Mouse (Mus musculus) bone marrow, adult 2 months (tissue): ENCODE data around the gene Ccnl2. TPM values are rescaled to one million over a fixed set of nuclear protein-coding genes. Genes with fewer than 3 reads are reported as not detected.

Source experiments
- H3K27ac ChIP-seq: fragments of 200-500 bp; 2 replicates; pipeline ENCODE4 v1.5.1; 2012; ENCODE audit warnings: low read depth, mild to moderate bottlenecking, control low read depth, inconsistent platforms, low read length; ENCODE audit not compliant: control insufficient read depth, poor library complexity, insufficient read depth
- H3K4me1 ChIP-seq: fragments of 200-500 bp; 2 replicates; pipeline ENCODE4 v1.6.1; 2011; ENCODE audit warnings: low read length; ENCODE audit not compliant: control insufficient read depth, insufficient read depth
- H3K4me3 ChIP-seq: fragments of 200-500 bp; replicated peaks from 2 replicates; pipeline ENCODE3; 2011; ENCODE audit warnings: mild to moderate bottlenecking, low read depth, low read length, control low read depth; ENCODE audit not compliant: control insufficient read depth
- CTCF ChIP-seq: fragments of 200-500 bp; IDR thresholded peaks from 2 replicates; pipeline ENCODE4 v1.5.1; 2011; ENCODE audit warnings: low read length, control low read depth; ENCODE audit not compliant: control insufficient read depth, insufficient read depth
- POLR2A ChIP-seq: fragments of 200-500 bp; IDR thresholded peaks from 2 replicates; pipeline ENCODE4 v1.6.1; 2011; ENCODE audit warnings: low read depth, mild to moderate bottlenecking, control low read depth, low read length, borderline replicate concordance; ENCODE audit not compliant: control insufficient read depth
- WGBS: fragments of 180-500 bp; shearing (Covaris S2); methylation state at CpG from one replicate; pipeline ENCODE4 v1.1.7; 2018; 5-methylcytosine and 5-hydroxymethylcytosine counted together
- polyA plus RNA-seq: library from polyadenylated mRNA; stranded (reverse); fragments of >200 nt; gene quantifications from 2 replicates; pipeline ENCODE4 v1.2.4, GENCODE M21; 2011; ENCODE audit warnings: low replicate concordance; ENCODE audit not compliant: missing spikeins, insufficient read depth, insufficient read length

The Ccnl2 gene
- polyA plus RNA-seq, 1 experiment: 149 TPM

DNA sequence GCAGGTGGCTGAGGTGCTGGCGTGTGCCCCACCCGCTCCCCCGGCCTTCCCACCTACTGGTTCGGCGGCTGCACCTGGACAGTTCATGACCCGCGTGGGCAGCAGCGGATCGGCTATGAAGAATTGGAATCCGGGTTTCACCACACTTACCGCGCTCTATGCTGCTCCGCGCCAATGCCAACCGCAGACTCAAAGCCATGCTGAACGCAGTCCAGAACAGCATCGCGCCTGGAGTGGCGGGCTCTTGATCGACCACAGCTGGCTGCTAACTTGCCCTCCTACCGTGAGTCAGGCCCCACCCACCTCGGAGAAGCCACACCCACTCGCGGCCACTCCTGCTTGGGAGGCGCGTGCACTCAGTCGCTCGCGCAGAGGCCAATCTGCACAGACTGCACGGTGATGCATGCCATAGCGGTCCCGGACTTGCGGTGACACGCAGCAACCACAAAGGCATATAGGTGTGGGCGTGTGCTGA, 38.0 kb upstream of the Ccnl2 start, which contains the start of gene Vwa1:
Gene Vwa1, minus strand, starts transcription at position 419 of the 475 bp plus-strand sequence.
- TF ChIP-seq CTCF: no peak
- peak; percentile 29; the same call in 1 of the 2 replicates for TF ChIP-seq POLR2A
- Histone ChIP-seq H3K27ac (no peak within 1 kb of the TSS), H3K4me3 (peak within 1 kb of the TSS; percentile 40), H3K4me1 (peaks cover 6% of the 10 kb centered on the region)
- 1% methylated on average over 35 of the region's 35 CpGs for WGBS

DNA sequence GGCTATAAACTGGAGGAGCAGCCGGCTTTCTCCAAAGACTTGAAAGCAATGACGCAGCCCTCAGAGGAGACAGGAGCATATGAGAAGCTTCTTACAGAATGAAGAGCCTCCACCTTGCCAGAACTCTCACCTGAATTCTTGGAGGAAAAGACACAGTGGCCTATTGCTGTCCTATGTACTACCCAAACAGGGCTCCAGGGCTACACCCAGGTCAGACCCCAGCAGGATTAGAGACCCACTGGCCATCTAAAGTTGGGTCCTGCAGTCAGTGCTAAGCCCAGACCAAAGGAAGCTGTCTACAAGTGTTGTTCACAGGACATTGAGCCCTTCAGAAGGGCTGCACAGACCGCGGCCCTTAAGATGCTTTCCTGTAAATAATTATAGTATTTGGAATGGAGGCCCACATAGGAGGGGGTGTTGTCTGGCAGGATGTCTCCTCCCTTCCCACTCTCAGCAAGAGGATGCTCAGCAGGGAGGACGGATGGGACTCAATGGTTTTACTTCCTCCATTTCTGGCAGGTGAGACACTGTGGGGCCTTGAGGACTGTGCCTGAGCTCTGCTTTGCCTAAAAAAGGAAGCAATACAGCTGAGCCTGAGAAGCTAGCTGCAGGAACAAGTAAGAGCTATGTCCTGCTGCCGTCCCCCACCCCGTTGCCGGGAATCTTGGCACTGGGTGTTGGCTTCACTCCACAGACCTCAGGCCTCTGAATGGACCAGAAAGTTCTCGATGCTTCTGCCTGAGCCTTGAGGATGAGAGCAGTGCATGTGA, 37.1 kb upstream of the Ccnl2 start:
- peaks cover 6% of the 10 kb centered on the region for H3K4me1 ChIP-seq
- TF ChIP-seq CTCF (no peak), POLR2A (no peak)
- no peak overlapping the region for H3K4me3 ChIP-seq
- H3K27ac ChIP-seq: no peak overlapping the region
- 17% methylated on average over 9 of the region's 9 CpGs for WGBS

DNA sequence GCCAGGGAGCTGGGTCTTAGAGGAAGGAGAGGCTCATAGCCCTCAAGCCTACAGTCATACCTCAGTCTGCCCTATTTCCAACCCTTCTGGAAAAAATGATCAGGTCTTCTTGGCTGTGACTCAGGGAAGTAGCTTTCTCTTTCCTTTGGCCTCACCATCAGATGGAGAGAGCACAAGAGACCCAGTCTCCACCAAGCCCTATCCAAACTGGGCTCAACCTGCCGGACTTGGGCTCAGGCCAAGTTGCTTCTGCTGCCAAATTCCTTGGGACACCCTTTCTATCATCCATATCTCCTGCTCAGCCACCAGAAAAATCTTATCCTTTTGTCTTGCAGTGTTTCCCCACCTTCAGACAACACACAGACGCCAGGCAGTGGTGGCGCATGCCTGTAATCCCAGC, 36.4 kb upstream of the Ccnl2 start:
- Histone ChIP-seq H3K27ac (no peak overlapping the region), H3K4me1 (peaks cover 4% of the 10 kb centered on the region), H3K4me3 (no peak overlapping the region)
- 72% methylated on average over 3 of the region's 3 CpGs for whole genome bisulfite sequencing
- no peak for TF ChIP-seq POLR2A
- TF ChIP-seq CTCF: no peak

DNA sequence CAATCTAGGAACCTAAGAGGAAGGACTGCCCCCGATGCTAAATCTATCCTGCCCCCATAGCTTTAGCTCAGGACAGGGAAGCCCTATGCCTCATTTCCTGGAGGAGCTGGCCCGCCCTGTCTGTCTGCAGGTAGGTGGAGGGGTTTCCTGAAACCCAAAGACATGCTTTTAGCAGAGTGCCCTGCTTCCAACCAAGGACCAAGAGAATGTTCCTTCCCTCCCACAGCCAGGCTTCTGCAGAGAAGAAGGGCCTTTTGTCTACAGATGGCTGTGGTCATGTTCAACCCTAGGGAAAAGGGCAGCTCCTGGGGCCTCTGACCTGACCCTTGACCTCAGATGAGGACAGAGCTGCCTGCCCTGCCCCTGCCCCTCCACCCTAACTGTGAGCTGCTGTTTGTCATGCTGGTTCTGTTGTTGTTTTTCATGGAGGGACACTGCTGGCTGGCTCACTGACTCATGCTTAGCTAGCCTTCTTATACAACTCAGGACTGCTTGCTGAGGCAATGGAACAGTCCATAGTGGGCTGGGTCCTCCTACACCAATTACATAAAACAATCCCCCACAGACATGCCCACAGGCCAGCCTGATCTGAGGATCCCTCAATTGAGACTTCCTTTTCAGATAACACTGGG, 35.5 kb upstream of the Ccnl2 start:
- H3K4me3 ChIP-seq: no peak overlapping the region
- TF ChIP-seq POLR2A (no peak), CTCF (no peak)
- peaks cover 4% of the 10 kb centered on the region for H3K4me1 ChIP-seq
- no peak overlapping the region for H3K27ac ChIP-seq
- WGBS: 38% methylated on average over 2 of the region's 2 CpGs

DNA sequence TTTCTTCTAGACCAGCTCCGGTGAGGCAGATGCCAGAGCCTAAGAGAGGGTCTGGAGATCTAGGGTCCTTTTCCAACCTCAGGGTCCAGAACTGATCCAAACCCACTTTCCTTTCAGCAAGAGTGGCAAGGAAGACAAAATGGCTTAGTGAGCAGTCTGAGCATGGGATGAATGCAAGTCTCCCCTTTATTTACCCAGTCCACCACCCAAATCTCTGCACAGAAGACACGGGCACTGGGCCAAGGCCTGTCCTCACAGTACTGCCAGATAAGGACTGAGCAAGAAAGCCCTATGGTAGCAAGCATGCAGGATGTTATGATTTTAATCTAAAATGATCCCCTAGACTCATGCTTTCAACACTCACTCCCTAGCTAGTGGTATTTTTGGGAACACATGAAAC, 34.5 kb upstream of the Ccnl2 start:
- Histone ChIP-seq H3K4me1 (peaks cover 4% of the 10 kb centered on the region), H3K27ac (no peak overlapping the region), H3K4me3 (no peak overlapping the region)
- 68% methylated on average over 2 of the region's 2 CpGs for WGBS
- TF ChIP-seq POLR2A (no peak), CTCF (no peak)

DNA sequence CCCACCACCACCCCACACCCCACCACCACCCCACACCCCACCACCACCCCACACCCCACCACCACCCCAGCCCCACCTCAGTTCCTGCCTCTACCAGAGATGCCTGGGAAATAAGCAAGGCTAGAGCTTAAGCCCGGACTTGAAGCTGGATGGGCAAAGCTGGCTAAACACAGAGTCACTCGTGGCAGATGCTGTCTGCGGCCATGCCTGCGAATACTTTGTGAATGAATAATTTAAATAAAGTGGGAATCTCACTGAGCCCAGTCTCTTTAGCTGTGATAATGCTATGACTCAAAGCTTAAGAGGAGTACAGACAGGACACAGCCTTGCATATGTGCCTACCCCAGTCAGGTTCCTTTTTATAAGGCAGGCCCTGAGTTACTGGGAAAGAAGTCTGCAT, 32.8 kb upstream of the Ccnl2 start:
- 87% methylated on average over 4 of the region's 4 CpGs for WGBS
- no peak overlapping the region for H3K27ac ChIP-seq
- no peak overlapping the region for H3K4me3 ChIP-seq
- peaks cover under 1% of the 10 kb centered on the region for H3K4me1 ChIP-seq
- TF ChIP-seq CTCF: no peak
- no peak for TF ChIP-seq POLR2A

DNA sequence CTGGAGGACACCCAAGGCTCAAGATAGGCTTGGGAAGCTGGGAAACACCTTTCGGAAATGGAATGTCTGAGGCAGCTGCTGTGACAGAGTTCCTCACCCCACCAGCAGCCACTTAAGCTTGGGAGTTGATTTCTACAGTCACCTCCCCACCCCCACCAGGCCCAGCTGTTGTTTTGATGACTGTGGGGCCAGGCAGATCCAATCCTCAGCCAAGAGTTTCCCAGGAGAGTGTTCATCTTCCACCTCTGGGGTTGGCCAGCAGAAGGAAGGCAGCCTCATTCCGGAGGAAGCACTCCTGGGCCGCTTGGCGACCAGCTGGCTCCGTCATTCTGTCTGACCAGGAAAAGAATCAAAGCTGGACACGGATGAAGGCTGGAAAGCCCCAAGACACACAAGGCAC, 31.4 kb upstream of the Ccnl2 start:
- no peaks in the 10 kb centered on the region for H3K4me1 ChIP-seq
- 65% methylated on average over 6 of the region's 6 CpGs for WGBS
- H3K4me3 ChIP-seq: no peak overlapping the region
- H3K27ac ChIP-seq: no peak overlapping the region
- TF ChIP-seq POLR2A (no peak), CTCF (no peak)

DNA sequence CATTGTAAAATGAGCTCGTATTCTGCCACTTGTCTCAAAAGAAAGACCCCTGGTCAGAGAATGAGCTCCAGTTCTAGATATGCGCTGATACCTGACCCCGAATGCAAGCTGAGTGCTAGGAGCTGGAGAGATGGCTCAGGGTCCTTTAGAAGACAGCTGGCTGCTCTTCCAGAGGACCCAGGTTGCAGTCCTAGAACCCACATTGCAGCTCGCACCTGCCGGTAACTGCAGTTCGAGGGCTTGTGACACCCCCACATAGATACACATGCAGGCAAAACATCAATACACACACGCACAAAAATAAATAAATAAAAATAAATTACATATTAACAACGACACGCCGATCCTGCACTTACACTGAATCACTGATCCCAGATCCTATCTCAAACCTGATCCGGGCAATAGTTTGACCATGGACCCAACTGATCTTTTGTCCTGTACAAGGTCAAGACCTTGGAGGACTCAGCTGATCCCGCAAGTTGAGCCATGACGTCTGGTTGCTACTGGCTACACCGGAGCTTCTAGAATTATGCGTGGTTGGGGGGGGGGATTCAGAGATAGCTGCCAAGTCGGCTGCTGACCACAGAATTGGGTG, 28.7 kb upstream of the Ccnl2 start:
- Histone ChIP-seq H3K4me3 (peak overlapping the region; percentile 12), H3K27ac (no peak overlapping the region), H3K4me1 (no peaks in the 10 kb centered on the region)
- TF ChIP-seq CTCF (no peak), POLR2A (no peak)
- 39% methylated on average over 16 of the region's 16 CpGs for WGBS
